Mouse (Mus musculus) cortical plate, adult 2 months (tissue): ENCODE data around the gene Hydin. TPM values are rescaled to one million over a fixed set of nuclear protein-coding genes. Genes with fewer than 3 reads are reported as not detected.
"Not testable (repeated sequence)": the region's sequence is repeated elsewhere in the genome, so short reads cannot be mapped to it uniquely, and the experiment has no call there.

Source experiments
- H3K27ac ChIP-seq: fragments of 200-500 bp; 2 replicates; pipeline ENCODE4 v1.5.1; 2012; ENCODE audit warnings: low read length, control low read depth, inconsistent platforms; ENCODE audit not compliant: insufficient read depth
- H3K4me1 ChIP-seq: fragments of 200-500 bp; 2 replicates; pipeline ENCODE4 v1.6.1; 2011; ENCODE audit warnings: low read length; ENCODE audit not compliant: control insufficient read depth, insufficient read depth
- H3K4me3 ChIP-seq: fragments of 200-500 bp; 2 replicates; pipeline ENCODE4 v1.5.1; 2011; ENCODE audit warnings: mild to moderate bottlenecking, low read length, control low read depth; ENCODE audit not compliant: insufficient read depth
- CTCF ChIP-seq: fragments of 200-500 bp; IDR thresholded peaks from 2 replicates; pipeline ENCODE4 v1.5.1; 2011; ENCODE audit warnings: mild to moderate bottlenecking, control low read depth, low read length; ENCODE audit not compliant: insufficient read depth; ENCODE audit errors: extremely low read depth
- POLR2A ChIP-seq: fragments of 200-500 bp; IDR thresholded peaks from 2 replicates; pipeline ENCODE4 v1.6.1; 2011; ENCODE audit warnings: mild to moderate bottlenecking, low read length, control low read depth; ENCODE audit not compliant: insufficient read depth; ENCODE audit errors: extremely low read depth
- polyA plus RNA-seq: library from polyadenylated mRNA; depleted of rRNA; stranded (reverse); fragments of >200 nt; gene quantifications from 2 replicates; pipeline ENCODE4 v1.2.3, GENCODE M21; 2012

Hydin gene
- polyA plus RNA-seq, 1 experiment = 0.23 TPM

- no peak overlapping the region for H3K4me3 ChIP-seq
- H3K4me1 ChIP-seq = no peaks in the 10 kb centered on the region
- no peak overlapping the region for H3K27ac ChIP-seq
- TF ChIP-seq POLR2A (no peak), CTCF (no peak)
Measured at GRCm38 (mm10) chr8:110372836-110373235, 106.1 kb downstream of the Hydin start.

- Histone ChIP-seq H3K4me3 (no peak overlapping the region), H3K27ac (no peak overlapping the region), H3K4me1 (no peaks in the 10 kb centered on the region)
- TF ChIP-seq CTCF (no peak), POLR2A (no peak)
Measured at GRCm38 (mm10) chr8:110373695-110374094, 106.9 kb downstream of the Hydin start.

GRCm38 (mm10) chr8:110382751-110383150, 116.0 kb downstream of the Hydin start:
- Histone ChIP-seq H3K4me3 (no peak overlapping the region), H3K4me1 (no peaks in the 10 kb centered on the region), H3K27ac (no peak overlapping the region)
- TF ChIP-seq POLR2A (no peak), CTCF (no peak)

DNA sequence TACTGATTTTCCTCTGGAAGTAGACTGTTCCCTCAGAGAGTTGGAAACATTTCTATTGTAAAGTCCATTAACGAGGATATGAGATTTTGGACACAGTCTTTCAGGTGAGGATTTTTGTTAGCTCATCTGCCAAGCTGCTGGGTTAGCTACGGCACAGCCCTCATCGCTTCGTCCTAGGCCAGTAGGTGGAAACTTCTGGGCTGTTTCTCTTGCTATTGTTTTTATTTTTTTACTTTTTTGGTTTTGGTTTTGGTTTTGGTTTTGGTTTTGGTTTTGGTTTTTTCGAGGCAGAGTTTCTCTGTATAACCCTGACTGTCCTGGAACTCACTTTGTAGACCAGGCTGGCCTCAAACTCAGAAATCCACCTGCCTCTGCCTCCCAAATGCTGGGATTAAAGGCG, 117.9 kb downstream of the Hydin start:
- H3K4me3 ChIP-seq, H3K4me1 ChIP-seq, H3K27ac ChIP-seq: not testable (repeated sequence)

GRCm38 (mm10) chr8:110395656-110396055, 128.9 kb downstream of the Hydin start:
- no peak overlapping the region for H3K4me3 ChIP-seq
- TF ChIP-seq CTCF (no peak), POLR2A (no peak)
- H3K4me1 ChIP-seq = no peaks in the 10 kb centered on the region
- no peak overlapping the region for H3K27ac ChIP-seq

DNA sequence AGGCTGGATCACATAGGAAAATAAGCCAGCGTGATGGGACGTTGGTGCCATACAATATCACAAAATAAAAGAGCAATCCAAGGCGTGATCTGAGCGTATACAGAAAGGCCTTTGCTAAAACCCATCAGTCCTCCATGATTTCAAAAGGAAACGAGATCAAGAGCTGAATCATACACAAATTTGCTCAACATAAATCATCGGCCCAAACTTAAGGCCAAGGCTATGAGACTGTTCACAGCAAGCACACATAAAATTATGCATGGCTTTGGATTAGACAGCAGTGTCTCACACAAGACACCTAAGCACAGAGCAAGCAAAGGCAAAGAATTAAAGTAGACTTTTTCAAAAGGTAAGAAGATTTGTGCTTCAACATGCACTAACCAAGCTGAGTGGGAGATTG, 133.8 kb downstream of the Hydin start:
- H3K4me1 ChIP-seq = no peaks in the 10 kb centered on the region
- TF ChIP-seq POLR2A (no peak), CTCF (no peak)
- H3K27ac ChIP-seq = no peak overlapping the region
- H3K4me3 ChIP-seq = no peak overlapping the region

DNA sequence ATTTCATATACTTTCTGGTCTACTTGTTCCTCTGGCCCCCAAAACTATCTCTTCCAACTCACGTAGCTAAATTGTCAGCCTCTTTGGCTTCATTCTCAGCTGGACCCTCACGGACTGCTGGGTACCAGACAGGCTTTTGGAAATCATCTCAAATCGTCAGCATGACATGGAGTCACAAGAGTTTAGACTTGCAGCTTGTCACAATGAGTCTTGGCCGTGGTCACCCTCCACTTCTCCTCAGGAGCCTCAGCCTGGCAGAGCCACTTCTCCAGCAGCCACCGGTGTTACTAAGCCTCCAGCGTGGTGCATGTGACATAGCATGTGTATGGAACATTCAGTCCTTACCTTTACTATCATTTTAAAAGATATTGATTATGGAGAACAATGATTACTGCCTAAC, 135.5 kb downstream of the Hydin start:
- H3K27ac ChIP-seq = no peak overlapping the region
- H3K4me1 ChIP-seq = no peaks in the 10 kb centered on the region
- TF ChIP-seq CTCF (no peak), POLR2A (no peak)
- no peak overlapping the region for H3K4me3 ChIP-seq

DNA sequence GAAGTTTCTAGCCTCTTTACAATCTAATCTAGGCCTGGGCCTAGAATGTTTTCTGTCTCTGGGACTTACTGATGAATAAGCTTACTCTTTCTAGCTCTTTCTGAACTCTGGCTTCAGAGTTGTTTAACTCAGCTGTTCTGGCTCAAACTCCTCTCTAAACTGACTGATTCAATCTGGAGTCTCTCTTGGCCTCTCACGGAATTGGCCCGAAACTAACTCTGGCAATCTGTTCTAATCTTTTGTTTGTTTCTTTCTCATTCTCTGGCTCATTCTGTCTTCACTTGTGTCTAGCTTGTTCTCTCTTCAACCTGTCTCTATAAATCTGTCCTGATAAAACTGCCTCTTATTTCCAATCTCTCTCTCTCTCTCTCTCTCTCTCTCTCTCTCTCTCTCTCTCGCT, 137.7 kb downstream of the Hydin start:
- no peak for TF ChIP-seq CTCF
- TF ChIP-seq POLR2A = no peak
- H3K27ac ChIP-seq = no peak overlapping the region
- no peak overlapping the region for H3K4me3 ChIP-seq
- no peaks in the 10 kb centered on the region for H3K4me1 ChIP-seq

DNA sequence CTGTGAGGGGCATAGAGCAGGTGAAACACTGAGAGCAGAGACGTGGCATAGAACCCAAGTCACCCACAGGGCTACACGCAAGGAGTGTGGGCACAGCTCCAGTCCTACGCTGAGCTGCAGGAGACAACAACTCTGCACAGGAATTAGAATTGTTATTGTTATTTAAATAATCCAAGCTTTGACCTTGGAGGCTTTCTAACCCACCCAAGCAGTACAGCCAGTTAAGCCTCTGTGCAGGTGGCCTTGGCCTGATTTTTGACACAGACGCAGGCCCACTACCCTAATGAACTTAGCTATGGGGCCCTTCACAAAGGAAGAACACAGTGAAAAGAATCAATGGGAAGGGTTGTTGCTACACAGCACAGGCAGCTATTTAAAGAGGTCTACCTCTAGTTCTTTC, 148.3 kb downstream of the Hydin start:
- Histone ChIP-seq H3K4me3 (no peak overlapping the region), H3K27ac (no peak overlapping the region), H3K4me1 (no peaks in the 10 kb centered on the region)
- TF ChIP-seq POLR2A (no peak), CTCF (no peak)

DNA sequence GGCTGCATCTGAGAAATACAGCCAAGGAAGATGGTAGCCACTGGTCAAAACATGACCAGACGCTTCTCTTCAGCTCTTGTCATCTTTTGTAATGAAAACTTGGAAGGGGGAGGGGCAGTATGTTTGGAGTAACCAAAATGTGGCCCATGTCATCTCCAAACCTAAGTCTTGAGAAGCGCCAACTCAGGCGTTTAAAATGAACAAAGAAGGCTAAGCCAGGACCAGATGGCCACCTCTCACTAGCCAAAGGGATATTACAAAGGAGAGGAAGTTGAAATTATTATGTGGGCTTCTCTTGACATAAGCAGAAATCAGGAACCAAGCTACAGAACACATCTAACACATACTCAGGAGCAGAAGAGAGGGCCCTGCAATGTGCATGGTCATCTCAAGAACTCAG, 150.2 kb downstream of the Hydin start:
- Histone ChIP-seq H3K27ac (no peak overlapping the region), H3K4me1 (no peaks in the 10 kb centered on the region), H3K4me3 (no peak overlapping the region)
- TF ChIP-seq CTCF (no peak), POLR2A (no peak)

DNA sequence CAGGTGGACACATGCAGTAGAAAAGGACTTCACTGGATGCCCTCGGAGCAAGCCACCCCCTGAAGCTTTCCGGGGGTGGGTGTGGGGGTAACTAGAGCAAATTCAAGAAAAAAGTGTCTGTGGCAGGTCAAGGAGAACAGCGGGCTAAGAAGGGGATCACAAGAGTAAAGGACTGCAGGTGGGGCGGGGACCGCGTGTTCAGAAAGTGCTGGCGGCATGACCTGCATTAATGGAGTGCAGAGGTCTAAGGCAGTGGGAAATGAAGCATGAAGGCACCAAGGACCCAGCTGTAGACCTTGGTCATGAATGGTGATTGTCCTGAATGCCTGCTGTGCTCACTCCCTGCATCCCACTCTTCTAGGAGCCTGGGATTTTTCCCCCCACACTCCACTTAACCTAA, 151.0 kb downstream of the Hydin start:
- no peak for TF ChIP-seq POLR2A
- no peak for TF ChIP-seq CTCF
- Histone ChIP-seq H3K4me3 (no peak overlapping the region), H3K27ac (no peak overlapping the region), H3K4me1 (peaks cover 2% of the 10 kb centered on the region; the same call in 1 of the 2 replicates)
